Mouse (Mus musculus): ENCODE measurements at regions not wholly inside any gene's neighbourhood (a gene's known extent, or its start where the extent isn't known, plus 50 kb on each side); places are given as distances from the start of the nearest gene placed in this dataset.
"Not testable (repeated sequence)": the region's sequence is repeated elsewhere in the genome, so short reads cannot be mapped to it uniquely, and the experiment has no call there.

DNA sequence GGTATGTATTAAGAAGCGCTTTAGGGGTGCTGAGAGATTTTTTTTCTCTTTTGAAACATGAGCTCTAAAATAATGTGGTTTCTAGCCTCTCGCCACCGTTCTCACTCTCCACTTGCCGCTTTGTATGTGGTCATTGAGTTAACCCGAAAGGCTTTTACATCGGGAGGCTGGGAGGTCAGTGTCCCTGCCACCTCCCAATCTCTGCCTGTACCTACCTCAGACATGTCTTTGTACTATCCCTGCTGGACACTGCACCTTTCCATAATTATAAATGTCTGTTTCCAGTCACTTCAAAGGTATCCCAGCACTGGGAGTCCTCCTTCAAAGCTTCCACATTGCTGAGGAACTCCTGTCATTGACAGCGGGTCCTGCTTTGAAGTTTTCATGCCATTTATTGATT lies 347.6 kb upstream of the Tbc1d2b start:
- WGBS, result 82% methylated on average over 7 of the region's 7 CpGs

DNA sequence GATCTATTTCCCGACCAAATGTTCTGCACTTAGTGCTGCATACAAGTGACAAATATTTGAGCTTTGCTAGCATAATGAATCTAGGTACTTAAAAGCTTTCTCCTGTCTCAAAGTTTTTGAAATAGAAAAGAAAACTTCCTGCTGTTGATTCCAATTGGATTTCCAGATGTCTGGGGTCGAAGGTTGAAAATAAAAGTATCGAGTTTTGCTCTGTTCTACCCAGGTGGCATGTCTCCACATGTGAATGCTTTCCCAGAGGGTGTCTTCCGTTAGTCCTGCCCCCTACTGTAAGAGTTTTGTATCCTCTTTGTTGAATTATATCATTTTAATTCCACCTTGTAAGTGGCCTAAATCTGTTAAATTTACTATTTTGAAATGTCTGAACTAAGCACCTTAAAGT lies 327.3 kb upstream of the Tbc1d2b start:
- ATAC-seq (ENCODE audit: insufficient read depth, low FRiP score), result no peak
- H3K9me3 ChIP-seq (replicated peaks; ENCODE audit: control insufficient read depth, low read length), result no peaks in the 10 kb centered on the region
- H3K27ac ChIP-seq (ENCODE audit: low read length), result no peak overlapping the region
- no peaks in the 10 kb centered on the region for H3K4me1 ChIP-seq (ENCODE audit: control insufficient read depth, insufficient read depth, low read length)
- no peak overlapping the region for H3K9ac ChIP-seq (ENCODE audit: low read length)
- no peaks in the 10 kb centered on the region for H3K27me3 ChIP-seq (ENCODE audit: control insufficient read depth, insufficient read depth, low read length)
- 49% methylated on average over 4 of the region's 4 CpGs for WGBS
- no peak overlapping the region for H3K4me2 ChIP-seq (ENCODE audit: low read depth, low read length)
- no peaks in the 10 kb centered on the region for H3K36me3 ChIP-seq (ENCODE audit: control insufficient read depth, insufficient read depth, low read length)
- no peak overlapping the region for H3K4me3 ChIP-seq (replicated peaks; ENCODE audit: low read length)

More for the DNA sequence above, 347.6 kb upstream of the Tbc1d2b start:
- no peaks in the 10 kb centered on the region for H3K27me3 ChIP-seq (ENCODE audit: control insufficient read depth, insufficient read depth, low read length)
- H3K9me3 ChIP-seq (replicated peaks; ENCODE audit: control insufficient read depth, low read length), result no peaks in the 10 kb centered on the region
- H3K4me3 ChIP-seq (replicated peaks; ENCODE audit: low read length), result no peak overlapping the region
- H3K36me3 ChIP-seq (ENCODE audit: control insufficient read depth, insufficient read depth, low read length), result no peaks in the 10 kb centered on the region
- H3K27ac ChIP-seq (ENCODE audit: low read length), result no peak overlapping the region
- ATAC-seq (ENCODE audit: insufficient read depth, low FRiP score), result no peak
- no peaks in the 10 kb centered on the region for H3K4me1 ChIP-seq (ENCODE audit: control insufficient read depth, insufficient read depth, low read length)
- no peak overlapping the region for H3K9ac ChIP-seq (ENCODE audit: low read length)
- no peak overlapping the region for H3K4me2 ChIP-seq (ENCODE audit: low read depth, low read length)

DNA sequence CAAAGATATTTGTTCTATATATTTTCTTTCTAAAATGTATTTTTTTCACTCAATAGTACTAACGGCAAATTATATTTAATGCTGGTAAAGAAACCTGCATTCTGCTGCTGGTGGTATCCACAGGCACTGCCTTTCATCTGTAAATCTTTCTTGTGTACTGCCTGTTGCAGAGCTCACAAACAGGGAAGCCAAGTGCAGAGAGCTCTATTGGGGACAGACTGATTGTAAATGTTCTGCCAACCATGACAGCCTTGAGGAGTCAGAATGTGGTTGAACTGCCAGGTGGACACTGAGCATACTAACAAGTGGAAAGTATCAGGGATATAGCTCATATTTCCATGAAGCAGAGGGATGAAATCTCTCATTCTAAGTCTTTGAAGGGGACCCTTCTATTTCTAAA lies 286.1 kb upstream of the Tbc1d2b start:
- Histone ChIP-seq H3K4me1 (ENCODE audit: control insufficient read depth, insufficient read depth, low read length) (no peaks in the 10 kb centered on the region), H3K36me3 (ENCODE audit: control insufficient read depth, insufficient read depth, low read length) (no peaks in the 10 kb centered on the region), H3K9me3 (replicated peaks; ENCODE audit: control insufficient read depth, low read length) (no peaks in the 10 kb centered on the region), H3K4me2 (ENCODE audit: low read depth, low read length) (no peak overlapping the region), H3K4me3 (replicated peaks; ENCODE audit: low read length) (no peak overlapping the region), H3K9ac (ENCODE audit: low read length) (no peak overlapping the region), H3K27ac (ENCODE audit: low read length) (no peak overlapping the region), H3K27me3 (ENCODE audit: control insufficient read depth, insufficient read depth, low read length) (no peaks in the 10 kb centered on the region)
- 86% methylated on average over 1 of the region's 1 CpGs for WGBS
- ATAC-seq (ENCODE audit: insufficient read depth, low FRiP score), result no peak

DNA sequence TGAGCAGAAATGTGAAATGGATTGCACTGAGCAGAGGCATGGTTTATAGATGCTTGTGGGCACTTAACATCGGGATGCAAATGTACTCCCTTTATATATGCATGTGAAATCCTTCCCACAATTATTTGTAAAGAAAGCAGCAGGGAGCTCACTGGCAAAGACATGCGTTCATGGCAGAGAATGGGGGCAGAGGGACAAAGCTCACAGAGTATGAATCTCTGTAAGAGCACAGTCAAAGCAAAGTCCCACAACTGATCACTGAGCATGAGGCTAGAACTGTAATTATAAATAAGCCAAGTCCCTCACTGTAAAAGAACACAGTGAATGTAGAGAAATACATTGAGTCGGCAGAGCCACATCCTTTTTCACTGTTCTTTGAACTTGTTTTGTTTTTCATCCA lies 285.6 kb upstream of the Tbc1d2b start:
- Histone ChIP-seq H3K4me1 (ENCODE audit: control insufficient read depth, insufficient read depth, low read length) (no peaks in the 10 kb centered on the region), H3K4me3 (replicated peaks; ENCODE audit: low read length) (no peak overlapping the region), H3K9me3 (replicated peaks; ENCODE audit: control insufficient read depth, low read length) (no peaks in the 10 kb centered on the region), H3K27me3 (ENCODE audit: control insufficient read depth, insufficient read depth, low read length) (no peaks in the 10 kb centered on the region), H3K27ac (ENCODE audit: low read length) (no peak overlapping the region), H3K4me2 (ENCODE audit: low read depth, low read length) (no peak overlapping the region), H3K9ac (ENCODE audit: low read length) (no peak overlapping the region), H3K36me3 (ENCODE audit: control insufficient read depth, insufficient read depth, low read length) (no peaks in the 10 kb centered on the region)
- 78% methylated on average over 3 of the region's 3 CpGs for WGBS
- no peak for ATAC-seq (ENCODE audit: insufficient read depth, low FRiP score)

DNA sequence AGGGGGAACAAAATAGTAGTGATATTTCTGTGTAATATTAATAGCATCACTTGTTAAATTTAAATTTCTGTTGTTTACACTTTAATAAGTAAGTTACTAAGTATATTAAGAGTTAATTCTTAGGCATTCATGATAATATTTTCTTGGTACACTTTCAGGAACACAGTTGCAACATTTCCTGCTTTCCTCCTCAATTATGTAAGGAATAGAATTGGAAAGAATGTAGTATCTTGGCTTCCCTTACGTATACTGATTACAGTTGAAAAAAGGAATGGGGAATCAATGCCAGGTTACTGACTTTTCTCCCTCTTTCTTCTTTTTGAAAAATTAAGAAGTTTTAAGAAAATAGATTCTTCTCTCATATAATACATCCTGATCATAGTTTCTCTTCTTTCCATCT lies 277.3 kb upstream of the Tbc1d2b start:
- H3K27ac ChIP-seq (ENCODE audit: low read length), result no peak overlapping the region
- no peak overlapping the region for H3K9ac ChIP-seq (ENCODE audit: low read length)
- H3K4me3 ChIP-seq (replicated peaks; ENCODE audit: low read length), result no peak overlapping the region
- no peaks in the 10 kb centered on the region for H3K36me3 ChIP-seq (ENCODE audit: control insufficient read depth, insufficient read depth, low read length)
- H3K4me2 ChIP-seq (ENCODE audit: low read depth, low read length), result no peak overlapping the region
- 66% methylated on average over 1 of the region's 1 CpGs for WGBS
- no peaks in the 10 kb centered on the region for H3K4me1 ChIP-seq (ENCODE audit: control insufficient read depth, insufficient read depth, low read length)
- no peak for ATAC-seq (ENCODE audit: insufficient read depth, low FRiP score)
- H3K9me3 ChIP-seq (replicated peaks; ENCODE audit: control insufficient read depth, low read length), result no peaks in the 10 kb centered on the region
- H3K27me3 ChIP-seq (ENCODE audit: control insufficient read depth, insufficient read depth, low read length), result no peaks in the 10 kb centered on the region

DNA sequence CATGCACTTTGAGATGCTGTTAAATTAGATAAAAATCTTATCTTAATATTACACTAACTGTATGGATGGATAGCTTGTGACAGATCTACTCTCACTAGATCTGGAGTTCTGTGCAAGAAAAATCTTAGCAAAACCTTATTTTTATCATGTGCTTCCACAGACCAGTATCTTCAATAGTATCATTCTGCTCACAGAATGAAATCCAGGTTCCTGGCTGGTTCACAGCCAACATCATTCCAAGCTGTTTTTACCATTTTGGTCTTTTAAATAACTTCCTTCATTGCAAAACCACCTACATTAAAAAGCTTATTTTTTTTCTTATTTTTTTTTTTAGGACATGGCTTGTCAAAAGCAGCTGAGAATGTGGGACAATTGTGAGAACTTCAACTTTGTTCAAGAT lies 276.1 kb upstream of the Tbc1d2b start:
- H3K9me3 ChIP-seq (replicated peaks; ENCODE audit: control insufficient read depth, low read length), result no peaks in the 10 kb centered on the region
- no peak overlapping the region for H3K27ac ChIP-seq (ENCODE audit: low read length)
- H3K27me3 ChIP-seq (ENCODE audit: control insufficient read depth, insufficient read depth, low read length), result no peaks in the 10 kb centered on the region
- H3K4me3 ChIP-seq (replicated peaks; ENCODE audit: low read length), result no peak overlapping the region
- no peaks in the 10 kb centered on the region for H3K36me3 ChIP-seq (ENCODE audit: control insufficient read depth, insufficient read depth, low read length)
- H3K4me2 ChIP-seq (ENCODE audit: low read depth, low read length), result no peak overlapping the region
- no peak overlapping the region for H3K9ac ChIP-seq (ENCODE audit: low read length)
- no peak for ATAC-seq (ENCODE audit: insufficient read depth, low FRiP score)
- H3K4me1 ChIP-seq (ENCODE audit: control insufficient read depth, insufficient read depth, low read length), result no peaks in the 10 kb centered on the region

DNA sequence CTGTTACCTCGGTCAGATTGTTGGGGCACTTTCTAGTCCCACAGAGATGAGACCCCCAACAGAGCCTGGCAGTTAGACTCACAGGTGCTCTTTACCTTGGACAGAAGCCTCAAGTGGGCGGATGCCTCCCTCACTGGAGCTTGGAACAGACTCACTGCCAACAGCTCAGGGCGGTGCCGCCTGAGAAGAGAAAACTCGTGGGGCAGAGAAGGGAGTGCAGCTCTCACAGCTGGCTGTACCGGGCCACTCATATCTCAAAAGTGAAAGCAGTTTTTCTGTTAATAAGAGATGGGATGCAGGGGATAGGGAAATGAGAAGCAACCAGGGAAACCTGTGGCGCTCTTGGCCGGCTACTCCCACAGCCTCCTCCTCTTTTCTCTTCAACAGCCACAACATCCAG lies 267.1 kb upstream of the Tbc1d2b start:
- H3K27me3 ChIP-seq (ENCODE audit: control insufficient read depth, insufficient read depth, low read length); H3K4me3 ChIP-seq (replicated peaks; ENCODE audit: low read length); ATAC-seq (ENCODE audit: insufficient read depth, low FRiP score); H3K9me3 ChIP-seq (replicated peaks; ENCODE audit: control insufficient read depth, low read length); H3K4me2 ChIP-seq (ENCODE audit: low read depth, low read length); H3K36me3 ChIP-seq (ENCODE audit: control insufficient read depth, insufficient read depth, low read length); H3K27ac ChIP-seq (ENCODE audit: low read length); H3K9ac ChIP-seq (ENCODE audit: low read length); H3K4me1 ChIP-seq (ENCODE audit: control insufficient read depth, insufficient read depth, low read length): not testable (repeated sequence)
- 65% methylated on average over 8 of the region's 8 CpGs for WGBS

DNA sequence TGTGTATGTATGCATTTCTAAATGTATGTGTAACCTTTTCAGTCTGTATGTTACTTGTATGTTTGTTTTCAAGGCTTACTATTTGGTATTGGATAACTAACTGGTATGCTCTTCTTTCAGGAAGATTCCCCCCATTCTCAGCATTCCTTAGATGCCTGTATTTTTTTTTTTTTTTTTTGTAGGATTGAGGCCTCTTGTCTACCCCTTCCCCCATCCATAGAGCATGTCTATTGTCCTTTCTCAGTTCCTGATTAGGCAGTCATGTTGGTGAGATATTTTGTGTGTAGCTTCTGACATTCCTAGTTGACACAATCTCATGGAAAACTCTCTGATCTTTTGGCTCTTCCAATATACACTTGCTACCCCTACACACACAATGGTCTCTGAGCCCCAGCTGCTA lies 262.8 kb upstream of the Tbc1d2b start:
- no peak overlapping the region for H3K4me3 ChIP-seq (replicated peaks; ENCODE audit: low read length)
- H3K27ac ChIP-seq (ENCODE audit: low read length), result no peak overlapping the region
- no peak overlapping the region for H3K4me2 ChIP-seq (ENCODE audit: low read depth, low read length)
- H3K36me3 ChIP-seq (ENCODE audit: control insufficient read depth, insufficient read depth, low read length), result no peaks in the 10 kb centered on the region
- H3K9ac ChIP-seq (ENCODE audit: low read length), result no peak overlapping the region
- no peaks in the 10 kb centered on the region for H3K27me3 ChIP-seq (ENCODE audit: control insufficient read depth, insufficient read depth, low read length)
- ATAC-seq (ENCODE audit: insufficient read depth, low FRiP score), result no peak
- H3K4me1 ChIP-seq (ENCODE audit: control insufficient read depth, insufficient read depth, low read length), result no peaks in the 10 kb centered on the region
- no peaks in the 10 kb centered on the region for H3K9me3 ChIP-seq (replicated peaks; ENCODE audit: control insufficient read depth, low read length)

DNA sequence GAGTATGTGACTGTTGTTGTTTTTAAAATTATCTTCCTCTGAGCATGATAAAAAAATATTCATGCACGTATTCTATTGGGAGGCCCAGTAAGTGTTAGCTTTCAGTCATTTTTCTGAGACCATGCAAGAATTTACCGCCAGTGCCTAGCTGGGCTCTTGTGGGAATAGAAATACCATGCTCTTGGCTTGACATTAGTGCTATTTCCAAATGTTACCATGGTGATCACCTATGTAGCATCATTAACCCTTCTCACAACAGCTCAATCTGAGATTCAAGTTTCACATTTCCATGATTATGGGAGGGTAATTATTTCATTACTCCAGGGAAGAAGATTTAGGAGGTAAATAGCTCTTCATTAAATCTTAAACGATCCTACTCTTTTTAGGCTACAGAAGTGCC lies 250.6 kb upstream of the Tbc1d2b start:
- Histone ChIP-seq H3K4me2 (ENCODE audit: low read depth, low read length) (no peak overlapping the region), H3K9ac (ENCODE audit: low read length) (no peak overlapping the region), H3K27ac (ENCODE audit: low read length) (no peak overlapping the region), H3K9me3 (replicated peaks; ENCODE audit: control insufficient read depth, low read length) (no peaks in the 10 kb centered on the region), H3K27me3 (ENCODE audit: control insufficient read depth, insufficient read depth, low read length) (no peaks in the 10 kb centered on the region), H3K36me3 (ENCODE audit: control insufficient read depth, insufficient read depth, low read length) (no peaks in the 10 kb centered on the region), H3K4me3 (replicated peaks; ENCODE audit: low read length) (no peak overlapping the region), H3K4me1 (ENCODE audit: control insufficient read depth, insufficient read depth, low read length) (no peaks in the 10 kb centered on the region)
- no peak for ATAC-seq (ENCODE audit: insufficient read depth, low FRiP score)
- 86% methylated on average over 3 of the region's 3 CpGs for whole genome bisulfite sequencing

DNA sequence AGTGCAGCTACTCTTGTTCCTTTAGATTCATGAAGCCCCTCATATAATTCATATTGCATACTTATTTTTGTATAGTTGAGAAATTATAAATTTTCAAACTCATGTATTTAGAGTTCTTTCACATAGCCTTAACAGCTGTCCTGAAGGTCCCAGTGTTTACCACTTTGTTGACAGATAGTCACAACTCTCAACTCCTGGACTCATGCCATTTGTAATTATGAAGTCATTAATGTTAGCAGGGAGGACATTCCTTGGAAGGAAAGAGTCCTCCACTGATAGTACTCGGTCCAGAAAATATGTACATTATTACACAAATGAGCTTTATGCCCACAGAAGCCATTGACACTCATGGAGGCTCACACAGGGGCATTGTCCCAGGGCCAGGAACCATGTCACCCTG lies 224.3 kb upstream of the Tbc1d2b start:
- H3K4me2 ChIP-seq (ENCODE audit: low read depth, low read length), result no peak overlapping the region
- WGBS, result 37% methylated on average over 1 of the region's 1 CpGs
- H3K4me1 ChIP-seq (ENCODE audit: control insufficient read depth, insufficient read depth, low read length), result no peaks in the 10 kb centered on the region
- ATAC-seq (ENCODE audit: insufficient read depth, low FRiP score), result no peak
- H3K9ac ChIP-seq (ENCODE audit: low read length), result no peak overlapping the region
- H3K9me3 ChIP-seq (replicated peaks; ENCODE audit: control insufficient read depth, low read length), result no peaks in the 10 kb centered on the region
- H3K36me3 ChIP-seq (ENCODE audit: control insufficient read depth, insufficient read depth, low read length), result no peaks in the 10 kb centered on the region
- no peak overlapping the region for H3K27ac ChIP-seq (ENCODE audit: low read length)
- H3K27me3 ChIP-seq (ENCODE audit: control insufficient read depth, insufficient read depth, low read length), result no peaks in the 10 kb centered on the region
- no peak overlapping the region for H3K4me3 ChIP-seq (replicated peaks; ENCODE audit: low read length)
